Mouse (Mus musculus) myocyte (in vitro differentiated cells): Measurements from ENCODE around the gene Syngr2.

Experiments used
- CEBPB ChIP-seq: IDR thresholded peaks from 2 replicates; pipeline ENCODE4 v1.6.1; 2011; ENCODE audit warnings: mild to moderate bottlenecking, moderate library complexity; ENCODE audit not compliant: poor library complexity, insufficient read depth, severe bottlenecking
- MAX ChIP-seq: IDR thresholded peaks from one replicate; pipeline ENCODE4 v1.6.1; 2011; ENCODE audit warnings: low read depth, mild to moderate bottlenecking, control low read depth
- POLR2A ChIP-seq: IDR thresholded peaks from one replicate; pipeline ENCODE4 v1.6.1; 2011; ENCODE audit warnings: low read depth, mild to moderate bottlenecking, control low read depth, moderate library complexity; ENCODE audit not compliant: insufficient read length
- USF1 ChIP-seq: IDR thresholded peaks from one replicate; pipeline ENCODE4 v1.6.1; 2011; ENCODE audit warnings: low read depth, mild to moderate bottlenecking, control low read depth, moderate library complexity

- no peak for TF ChIP-seq MAX
- TF ChIP-seq POLR2A: no peak
- no peak for TF ChIP-seq CEBPB
- no peak for TF ChIP-seq USF1
These were observed 33.2 kb upstream of the Syngr2 start for GRCm38 (mm10) chr11:117776085-117776792.
